Mouse (Mus musculus) common myeloid progenitor, adult 5-6 weeks (primary cell): ENCODE data around the gene Olfr16. TPM values are rescaled to one million over a fixed set of nuclear protein-coding genes. Genes with fewer than 3 reads are reported as not detected.

Source experiments
- ATAC-seq: replicated peaks from 2 replicates; pipeline ENCODE4 v1.8.0; 2016; ENCODE audit warnings: low read depth, mild to moderate bottlenecking, moderate TSS enrichment, inconsistent platforms; ENCODE audit not compliant: poor library complexity, severe bottlenecking
- total RNA-seq: library from RNA; stranded (forward); fragments of 200-1000, 187-1606 nt; gene quantifications from 2 replicates; pipeline ENCODE4 v1.2.3, GENCODE M21; 2017

Olfr16 gene
- total RNA-seq: not detected in 2 replicates

DNA sequence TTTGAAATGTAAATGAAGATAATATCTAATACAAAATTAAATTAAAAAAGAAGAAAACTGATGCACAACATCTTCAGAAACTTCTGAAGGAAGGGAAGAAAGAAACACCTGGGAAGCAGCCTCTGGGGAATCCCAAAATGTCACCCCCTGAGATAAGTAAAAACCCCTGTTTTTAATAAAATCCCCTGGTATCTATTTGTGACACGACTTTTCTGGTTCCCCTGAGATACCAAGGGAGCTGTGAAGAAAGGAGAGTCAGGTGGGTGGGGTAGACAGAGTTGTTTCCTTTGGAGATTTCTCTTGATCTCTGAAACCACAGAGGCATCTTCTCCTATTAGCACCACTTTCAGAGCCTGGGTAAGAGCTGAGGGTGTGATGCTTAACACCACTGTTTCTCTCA, at the start of gene Olfr16:
TSS of gene Olfr16 (plus strand) at position 250 of the 400 bp plus-strand sequence.
- no peak for ATAC-seq

DNA sequence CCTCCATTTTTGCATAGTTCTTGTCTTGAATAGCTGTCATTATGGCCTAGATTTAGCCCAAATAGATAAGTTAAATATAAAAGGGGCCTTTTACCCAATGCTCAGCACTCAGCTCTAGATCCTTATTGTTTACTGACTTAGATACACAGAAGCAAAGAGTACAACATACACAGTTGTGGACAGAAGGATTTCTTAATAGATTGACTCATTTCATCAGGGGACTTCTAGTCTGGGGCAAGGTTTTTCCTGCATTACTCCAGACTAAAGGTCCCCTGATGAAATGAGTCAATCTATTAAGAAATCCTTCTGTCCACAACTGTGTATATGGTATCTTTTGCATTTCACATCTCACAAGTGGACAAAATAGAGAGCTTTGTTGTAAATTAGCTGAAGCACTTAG, 46.9 kb upstream of the Olfr16 start:
- ATAC-seq: no peak

- ATAC-seq: no peak
Measured at GRCm38 (mm10) chr1:172917115-172917514, 33.1 kb upstream of the Olfr16 start.

- no peak for ATAC-seq
Measured at GRCm38 (mm10) chr1:172918450-172918849, 31.8 kb upstream of the Olfr16 start.

DNA sequence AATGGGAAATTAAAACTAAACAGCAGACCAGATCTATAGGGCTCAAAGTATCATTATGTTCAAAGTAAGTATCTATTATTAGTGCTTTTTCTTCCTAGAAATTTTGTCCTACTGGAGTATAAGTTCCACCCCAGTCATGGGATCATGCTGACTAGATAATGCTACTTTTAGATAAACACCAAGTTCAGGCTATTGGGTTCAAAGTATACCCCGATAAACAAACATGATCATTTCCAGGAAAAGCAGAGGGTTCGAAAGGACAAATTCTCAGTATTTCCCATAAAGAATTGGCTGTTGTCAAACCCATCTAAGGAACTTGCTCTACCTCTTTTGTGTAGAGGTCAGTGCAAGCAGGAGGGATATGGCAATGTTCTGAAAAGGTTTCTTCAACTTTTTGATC, 18.0 kb upstream of the Olfr16 start:
- ATAC-seq: no peak

DNA sequence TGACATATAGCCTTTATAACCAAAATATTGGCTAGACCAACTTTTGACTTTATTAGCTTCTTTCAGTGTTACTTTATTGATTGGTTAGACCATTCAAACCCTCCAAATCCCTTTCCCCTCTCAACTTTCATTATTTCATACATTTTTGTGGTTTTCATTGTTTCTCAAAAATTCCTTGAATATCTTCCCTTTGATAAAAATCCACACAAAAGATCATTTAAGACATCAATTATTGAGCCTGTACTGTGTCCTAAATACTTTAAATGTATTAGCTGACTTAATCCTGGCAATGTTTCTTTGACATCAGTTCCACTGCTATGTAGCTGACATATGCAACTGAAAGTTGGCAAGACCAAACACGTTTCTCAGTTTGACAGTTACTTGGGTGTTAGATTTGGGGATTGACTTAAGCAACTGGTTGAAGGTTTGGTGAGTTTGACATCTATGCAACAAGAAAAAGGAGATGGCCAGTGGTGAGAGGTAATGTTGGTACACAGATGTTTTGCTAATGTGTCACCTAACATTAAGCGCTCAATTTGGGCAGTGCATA, 1.0 kb downstream of the Olfr16 start:
- ATAC-seq: no peak

GRCm38 (mm10) chr1:172955376-172955775, 5.2 kb downstream of the Olfr16 start:
- ATAC-seq: no peak

DNA sequence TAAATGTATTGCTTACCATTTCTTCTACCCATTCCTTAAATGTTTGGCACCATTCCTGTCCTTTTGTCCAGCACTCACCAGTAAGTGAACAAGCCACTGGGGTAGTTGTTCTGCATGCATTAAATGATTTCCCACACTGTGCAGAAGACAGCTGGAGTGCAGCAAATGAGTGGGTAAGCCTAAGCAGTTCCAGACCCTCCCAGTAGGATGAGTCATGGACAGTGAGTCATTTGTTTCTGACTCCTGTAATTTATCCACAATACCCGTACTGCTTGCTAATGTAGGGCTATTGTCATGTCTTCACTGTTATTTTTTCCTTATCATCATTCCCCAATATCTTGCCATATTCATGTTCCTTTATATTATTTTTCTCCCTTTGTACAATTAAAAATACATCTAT, 10.2 kb downstream of the Olfr16 start:
- no peak for ATAC-seq

- ATAC-seq: no peak
Measured at GRCm38 (mm10) chr1:172989794-172990634, 39.8 kb downstream of the Olfr16 start.

DNA sequence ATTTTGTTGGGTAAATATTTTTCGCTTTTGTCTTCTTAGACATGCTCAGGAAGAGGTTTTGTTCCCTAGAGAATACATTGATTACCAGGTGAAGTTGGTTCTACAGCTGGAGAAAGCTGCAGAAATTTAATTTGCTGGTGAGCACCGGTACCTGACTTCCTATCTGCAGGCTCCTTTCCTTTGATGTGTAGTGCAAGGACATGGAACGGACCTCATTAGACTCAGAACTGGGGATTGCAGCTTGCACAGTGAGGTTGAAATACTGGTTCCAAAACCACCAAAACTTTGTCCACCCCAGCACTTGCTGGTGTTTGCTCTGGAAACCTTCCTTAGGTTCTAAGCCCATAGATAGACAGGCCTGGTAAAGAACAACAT, 40.4 kb downstream of the Olfr16 start:
- no peak for ATAC-seq

Other genes starting within 250 kb of the Olfr16 start
- not detected in 2 replicates for gene Apcs, start 55.4 kb upstream of the Olfr16 start, total RNA-seq
- gene Olfr1408, start 187.0 kb downstream of the Olfr16 start, total RNA-seq: not detected in 2 replicates
- gene Olfr1406, start 240.2 kb downstream of the Olfr16 start, total RNA-seq: not detected in 2 replicates
- not detected in 2 replicates for gene Olfr218, start 247.4 kb downstream of the Olfr16 start, total RNA-seq